In the genomic region with DNA sequence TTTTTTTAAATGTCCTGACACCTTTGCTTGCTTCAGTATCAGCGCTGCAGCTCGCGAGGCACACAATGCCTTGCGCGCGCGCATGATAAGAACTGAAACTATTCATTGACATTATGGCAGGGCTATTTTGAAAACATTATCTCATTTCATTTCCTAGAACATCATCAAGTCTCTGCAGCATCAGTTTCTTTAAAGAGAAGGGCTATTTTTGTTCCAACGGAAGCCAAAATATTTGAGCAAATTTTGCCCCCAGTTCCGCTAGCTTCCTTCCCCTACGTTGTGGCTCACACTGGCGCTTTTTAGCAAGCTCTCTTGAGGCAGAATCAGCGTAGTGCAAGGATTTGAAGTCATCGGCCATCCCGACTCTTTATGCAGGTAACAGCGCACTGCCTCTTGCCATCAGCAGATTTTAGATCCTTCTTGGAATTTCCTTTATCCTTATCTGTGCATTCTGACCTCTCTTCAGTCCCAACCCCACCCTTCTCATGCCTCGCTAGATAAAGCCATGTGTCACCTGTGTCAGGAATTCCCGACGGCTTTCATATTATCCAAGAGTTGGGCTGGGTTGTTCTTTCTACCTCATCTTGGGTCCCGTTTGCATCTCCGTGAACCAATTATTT, we compare ENCODE assay signal across 10 mouse cellular contexts.
A peak's percentile ranks its signal among the peaks of the same experiment; 100 is the strongest.
DNase-seq lines count a peak whose midpoint lies in the region; ATAC-seq and TF ChIP-seq lines count a peak whose summit lies in the region.
"Had no signal": no experiment of that assay in that cellular context is flagged by ENCODE, and none has a peak within 500 bp of the region (broad histone marks: within the 10 kb centered on the region; RNA-seq: fewer than 3 reads in every experiment).

No protein-coding gene starts in this region.

- H3K27me3 ChIP-seq in heart, embryonic 14.5 days (ENCODE audit: control insufficient read depth, insufficient read depth, low read length): no peaks in the 10 kb centered on the region
- H3K27me3 ChIP-seq in liver, embryonic 15.5 days: no peaks in the 10 kb centered on the region
- H3K27me3 ChIP-seq in hindbrain, postnatal 0 days (ENCODE audit: insufficient read depth, low read length): no peaks in the 10 kb centered on the region
- no peaks in the 10 kb centered on the region for H3K27me3 ChIP-seq in thymus, adult 2 months (ENCODE audit: control insufficient read depth, insufficient read depth, low read length)
- H3K27me3 ChIP-seq: hindbrain, embryonic 13.5 days; limb, embryonic 12.5 days had no signal

- 46% methylated on average over 20 of the region's 20 CpGs for WGBS in heart, embryonic 14.5 days
- 36% methylated on average over 20 of the region's 20 CpGs for WGBS in liver, embryonic 15.5 days (ENCODE audit: insufficient replicate concordance)
- 94% methylated on average over 20 of the region's 20 CpGs for WGBS in hindbrain, postnatal 0 days
- WGBS in thymus, adult 2 months: 77% methylated on average over 20 of the region's 20 CpGs

- H3K27ac ChIP-seq in heart, embryonic 14.5 days (replicated peaks in 1 of 2; ENCODE audit: control insufficient read depth in 1 of 2, insufficient read depth in 1 of 2, low read depth in 2 of 2, low read length in 2 of 2): peak overlapping the region; percentile 79 to 90
- H3K27ac ChIP-seq in liver, embryonic 15.5 days (replicated peaks): no peak overlapping the region
- no peak overlapping the region for H3K27ac ChIP-seq in hindbrain, postnatal 0 days
- no peak overlapping the region for H3K27ac ChIP-seq in thymus, adult 2 months (ENCODE audit: control insufficient read depth, insufficient read depth, low read length)
- H3K27ac ChIP-seq: hindbrain, embryonic 13.5 days; limb, embryonic 12.5 days had no signal

- TF ChIP-seq CTCF in hindbrain, postnatal 0 days (IDR thresholded peaks at IDR 0.05; ENCODE audit: low read depth): no peak
- TF ChIP-seq CTCF in thymus, adult 2 months (IDR thresholded peaks at IDR 0.05; ENCODE audit: borderline replicate concordance, control insufficient read depth, extremely low read depth, insufficient read depth, low read length, poor library complexity): no peak

- peak overlapping the region; percentile 35 for H3K9ac ChIP-seq in heart, embryonic 14.5 days (ENCODE audit: low read length)
- no peak overlapping the region for H3K9ac ChIP-seq in liver, embryonic 15.5 days
- no peak overlapping the region for H3K9ac ChIP-seq in hindbrain, postnatal 0 days (replicated peaks; ENCODE audit: low read length)
- H3K9ac ChIP-seq: hindbrain, embryonic 13.5 days; limb, embryonic 12.5 days had no signal

- peak; percentile 15 for ATAC-seq in CD4-positive, CD25-positive, alpha-beta regulatory T cell, adult 4 months
- ATAC-seq in heart, embryonic 14.5 days (ENCODE audit: insufficient number of reproducible peaks, insufficient read depth, low FRiP score, low read depth): peak; percentile 37; the same call in 1 of the 2 replicates
- no peak for ATAC-seq in liver, embryonic 15.5 days (ENCODE audit: insufficient read depth)
- ATAC-seq in monocyte, adult 5-6 weeks (replicated peaks; ENCODE audit: insufficient number of reproducible peaks, low FRiP score, low TSS enrichment, poor library complexity, severe bottlenecking): no peak
- ATAC-seq in hindbrain, postnatal 0 days: no peak

- H3K4me3 ChIP-seq in heart, embryonic 14.5 days (ENCODE audit: control insufficient read depth in 1 of 2, insufficient read depth in 1 of 2, low read depth in 1 of 2, low read length in 2 of 2): 0 out of 4 replicates have a peak overlapping the region, but pooled peaks of 1 of the 2 experiments have one; percentile 1
- 0 out of 2 replicates have a peak overlapping the region, but pooled peaks have one; percentile 4 for H3K4me3 ChIP-seq in liver, embryonic 15.5 days (replicated peaks)
- H3K4me3 ChIP-seq in hindbrain, postnatal 0 days (ENCODE audit: low read length): no peak overlapping the region
- H3K4me3 ChIP-seq in thymus, adult 2 months (ENCODE audit: control insufficient read depth, insufficient read depth, low read length): no peak overlapping the region; the same call in 1 of the 2 replicates
- H3K4me3 ChIP-seq: hindbrain, embryonic 13.5 days; limb, embryonic 12.5 days had no signal

- no peaks in the 10 kb centered on the region for H3K36me3 ChIP-seq in heart, embryonic 14.5 days (ENCODE audit: control insufficient read depth, insufficient read depth, low read length)
- H3K36me3 ChIP-seq in liver, embryonic 15.5 days (replicated peaks): no peaks in the 10 kb centered on the region
- no peaks in the 10 kb centered on the region for H3K36me3 ChIP-seq in hindbrain, postnatal 0 days (ENCODE audit: insufficient read depth, low read length)
- H3K36me3 ChIP-seq in thymus, adult 2 months (ENCODE audit: control insufficient read depth, insufficient read depth, low read length): no peaks in the 10 kb centered on the region
- H3K36me3 ChIP-seq: hindbrain, embryonic 13.5 days; limb, embryonic 12.5 days had no signal

- H3K4me2 ChIP-seq in heart, embryonic 14.5 days (ENCODE audit: low read length): peak overlapping the region; percentile 55
- H3K4me2 ChIP-seq in liver, embryonic 15.5 days: peak overlapping the region; percentile 44
- H3K4me2 ChIP-seq in hindbrain, postnatal 0 days (ENCODE audit: low read depth, low read length): no peak overlapping the region
- H3K4me2 ChIP-seq: hindbrain, embryonic 13.5 days; limb, embryonic 12.5 days had no signal

- peaks cover 28 to 48% of the 10 kb centered on the region in 2 experiments for H3K4me1 ChIP-seq in heart, embryonic 14.5 days (ENCODE audit: control insufficient read depth in 2 of 2, insufficient read depth in 2 of 2, low read length in 2 of 2)
- H3K4me1 ChIP-seq in liver, embryonic 15.5 days (replicated peaks): peaks cover 50% of the 10 kb centered on the region
- H3K4me1 ChIP-seq in hindbrain, postnatal 0 days (ENCODE audit: insufficient read depth, low read length): no peaks in the 10 kb centered on the region
- peaks cover 19% of the 10 kb centered on the region for H3K4me1 ChIP-seq in thymus, adult 2 months (replicated peaks; ENCODE audit: control insufficient read depth, insufficient read depth, low read length)
- H3K4me1 ChIP-seq: limb, embryonic 12.5 days had no signal

- no peaks in the 10 kb centered on the region for H3K9me3 ChIP-seq in heart, embryonic 14.5 days (ENCODE audit: control insufficient read depth, low read length)
- no peaks in the 10 kb centered on the region for H3K9me3 ChIP-seq in liver, embryonic 15.5 days (replicated peaks)
- H3K9me3 ChIP-seq in hindbrain, postnatal 0 days (ENCODE audit: low read length): no peaks in the 10 kb centered on the region
- H3K9me3 ChIP-seq: hindbrain, embryonic 13.5 days; limb, embryonic 12.5 days had no signal

- peak; percentile 30 to 36 for DNase-seq in B cell, adult 2 months
- DNase-seq in hindbrain, postnatal 0 days (ENCODE audit: low spot score): no peak
- DNase-seq in thymus, adult 2 months: no peak
- DNase-seq: right cerebral cortex, postnatal 25 days had no signal

- TF ChIP-seq POLR2A in thymus, adult 2 months (IDR thresholded peaks at IDR 0.05; ENCODE audit: control insufficient read depth, extremely low read depth, insufficient read depth, low read length, poor library complexity): no peak

Comparison
In these comparisons a context has a peak if more than half of its experiments do, and no peak if none do; other contexts are left out.
1. DNase-seq: peak in B cell, adult 2 months (2 of 2); none in hindbrain, postnatal 0 days (single experiment) and thymus, adult 2 months (single experiment).
2. ATAC-seq: peak in CD4-positive, CD25-positive, alpha-beta regulatory T cell, adult 4 months (single experiment) and heart, embryonic 14.5 days (single experiment); none in liver, embryonic 15.5 days (single experiment), monocyte, adult 5-6 weeks (single experiment) and hindbrain, postnatal 0 days (single experiment).
3. H3K27ac ChIP-seq: peak in heart, embryonic 14.5 days (2 of 2); none in liver, embryonic 15.5 days (single experiment), hindbrain, postnatal 0 days (single experiment) and thymus, adult 2 months (single experiment).